Mouse (Mus musculus) ES-Bruce4 (cell line): ENCODE measurements around the gene Rps23.

ENCODE experiments used
- CTCF ChIP-seq: IDR thresholded peaks from one replicate; pipeline ENCODE4 v1.8.1; 2011; ENCODE audit warnings: low read depth, low read length
- EP300 ChIP-seq: IDR thresholded peaks from 2 replicates; pipeline ENCODE4 v1.6.1; 2011; ENCODE audit warnings: low read depth, low read length; ENCODE audit not compliant: insufficient read depth
- POLR2A ChIP-seq: IDR thresholded peaks from one replicate; pipeline ENCODE4 v1.8.1; 2011; ENCODE audit warnings: low read length; ENCODE audit not compliant: insufficient read depth

GRCm38 (mm10) chr13:90973409-90973808, 50.7 kb downstream of the Rps23 start:
- TF ChIP-seq POLR2A (no peak), CTCF (no peak), EP300 (no peak)
